Mouse (Mus musculus): ENCODE data around the gene Rad51b. TPM values are rescaled to one million over a fixed set of nuclear protein-coding genes. Genes with fewer than 3 reads are reported as not detected.

Rad51b gene
- total RNA-seq (2014; rRNA removed; ENCODE audit: low replicate concordance) (1.4 and 1.9 TPM in 2 replicates), polyA plus RNA-seq (2015; fragmentation: Nextera tagmentation; extraction: Ambion mirVana) (1.8 and 2.0 TPM in 2 replicates)

GRCm38 (mm10) chr12:79297121-79297576, at the start of gene Rad51b:
Gene Rad51b, plus strand, starts transcription at chr12:79297282.
- ATAC-seq (ENCODE audit: insufficient read depth, low read depth): peak; percentile 81
- no peaks in the 10 kb centered on the region for H3K9me3 ChIP-seq (replicated peaks; ENCODE audit: control insufficient read depth, low read length)
- DNase-seq (ENCODE audit: low spot score): peak; percentile 91
- WGBS: under 1% methylated on average over 21 of the region's 21 CpGs
- H3K4me3 ChIP-seq (ENCODE audit: low read depth, low read length): peak within 1 kb of the TSS; percentile 69
- TF ChIP-seq EP300 (IDR thresholded peaks at IDR 0.05; ENCODE audit: low read depth) (no peak), CTCF (IDR thresholded peaks at IDR 0.05; ENCODE audit: low read depth) (no peak)
- peak within 1 kb of the TSS; percentile 60 for H3K27ac ChIP-seq (ENCODE audit: low read depth)
- H3K9ac ChIP-seq (replicated peaks; ENCODE audit: low read depth, low read length): peak within 1 kb of the TSS; percentile 58
- no peaks in the 10 kb centered on the region for H3K27me3 ChIP-seq (ENCODE audit: control insufficient read depth, insufficient read depth, low read length)
- H3K4me2 ChIP-seq (ENCODE audit: low read depth, low read length): peak within 1 kb of the TSS; percentile 89
- H3K36me3 ChIP-seq (replicated peaks; ENCODE audit: control insufficient read depth, insufficient read depth, low read length): 0 out of 2 replicates have a peak, but pooled peaks cover 9% of the 10 kb centered on the region
- peaks cover 14% of the 10 kb centered on the region for H3K4me1 ChIP-seq (ENCODE audit: control insufficient read depth, insufficient read depth)

GRCm38 (mm10) chr12:79248110-79248509, 49.0 kb upstream of the Rad51b start:
- no peak overlapping the region for H3K4me2 ChIP-seq (ENCODE audit: low read depth, low read length)
- ATAC-seq (ENCODE audit: insufficient read depth, low read depth) (no peak), DNase-seq (ENCODE audit: low spot score) (no peak)
- H3K36me3 ChIP-seq (replicated peaks; ENCODE audit: control insufficient read depth, insufficient read depth, low read length): peaks cover 89% of the 10 kb centered on the region
- no peak overlapping the region for H3K27ac ChIP-seq (ENCODE audit: low read depth)
- H3K27me3 ChIP-seq (ENCODE audit: control insufficient read depth, insufficient read depth, low read length): no peaks in the 10 kb centered on the region
- H3K4me3 ChIP-seq (ENCODE audit: low read depth, low read length): no peak overlapping the region
- H3K9ac ChIP-seq (replicated peaks; ENCODE audit: low read depth, low read length): no peak overlapping the region
- 91% methylated on average over 3 of the region's 3 CpGs for WGBS
- no peaks in the 10 kb centered on the region for H3K9me3 ChIP-seq (replicated peaks; ENCODE audit: control insufficient read depth, low read length)
- no peak for TF ChIP-seq CTCF (IDR thresholded peaks at IDR 0.05; ENCODE audit: low read depth)
- no peak for TF ChIP-seq EP300 (IDR thresholded peaks at IDR 0.05; ENCODE audit: low read depth)
- no peaks in the 10 kb centered on the region for H3K4me1 ChIP-seq (ENCODE audit: control insufficient read depth, insufficient read depth)

- WGBS: 76% methylated on average over 9 of the region's 9 CpGs
- Histone ChIP-seq H3K27me3 (ENCODE audit: control insufficient read depth, insufficient read depth, low read length) (no peaks in the 10 kb centered on the region), H3K9me3 (replicated peaks; ENCODE audit: control insufficient read depth, low read length) (no peaks in the 10 kb centered on the region), H3K4me3 (ENCODE audit: low read depth, low read length) (no peak overlapping the region), H3K27ac (ENCODE audit: low read depth) (peak overlapping the region; percentile 25; the same call in 1 of the 2 replicates), H3K4me1 (ENCODE audit: control insufficient read depth, insufficient read depth) (no peaks in the 10 kb centered on the region), H3K4me2 (ENCODE audit: low read depth, low read length) (no peak overlapping the region), H3K36me3 (replicated peaks; ENCODE audit: control insufficient read depth, insufficient read depth, low read length) (peaks cover 78% of the 10 kb centered on the region), H3K9ac (replicated peaks; ENCODE audit: low read depth, low read length) (no peak overlapping the region)
- TF ChIP-seq CTCF (IDR thresholded peaks at IDR 0.05; ENCODE audit: low read depth) (no peak), EP300 (IDR thresholded peaks at IDR 0.05; ENCODE audit: low read depth) (no peak)
- ATAC-seq (ENCODE audit: insufficient read depth, low read depth) (peak; percentile 81), DNase-seq (ENCODE audit: low spot score) (peak; percentile 51)
Measured at GRCm38 (mm10) chr12:79253294-79254053, 43.6 kb upstream of the Rad51b start.

- no peaks in the 10 kb centered on the region for H3K9me3 ChIP-seq (replicated peaks; ENCODE audit: control insufficient read depth, low read length)
- no peak for ATAC-seq (ENCODE audit: insufficient read depth, low read depth)
- no peak overlapping the region for H3K9ac ChIP-seq (replicated peaks; ENCODE audit: low read depth, low read length)
- peaks cover 65% of the 10 kb centered on the region for H3K36me3 ChIP-seq (replicated peaks; ENCODE audit: control insufficient read depth, insufficient read depth, low read length)
- H3K4me1 ChIP-seq (ENCODE audit: control insufficient read depth, insufficient read depth): no peaks in the 10 kb centered on the region
- 93% methylated on average over 10 of the region's 10 CpGs for WGBS
- H3K27ac ChIP-seq (ENCODE audit: low read depth): no peak overlapping the region
- no peak overlapping the region for H3K4me2 ChIP-seq (ENCODE audit: low read depth, low read length)
- TF ChIP-seq EP300 (IDR thresholded peaks at IDR 0.05; ENCODE audit: low read depth) (no peak), CTCF (IDR thresholded peaks at IDR 0.05; ENCODE audit: low read depth) (no peak)
- no peak for DNase-seq (ENCODE audit: low spot score)
- no peak overlapping the region for H3K4me3 ChIP-seq (ENCODE audit: low read depth, low read length)
- no peaks in the 10 kb centered on the region for H3K27me3 ChIP-seq (ENCODE audit: control insufficient read depth, insufficient read depth, low read length)
Measured at GRCm38 (mm10) chr12:79254975-79255374, 42.1 kb upstream of the Rad51b start.

- no peaks in the 10 kb centered on the region for H3K4me1 ChIP-seq (ENCODE audit: control insufficient read depth, insufficient read depth)
- ATAC-seq (ENCODE audit: insufficient read depth, low read depth) (no peak), DNase-seq (ENCODE audit: low spot score) (no peak)
- WGBS: 92% methylated on average over 2 of the region's 2 CpGs
- TF ChIP-seq EP300 (IDR thresholded peaks at IDR 0.05; ENCODE audit: low read depth) (no peak), CTCF (IDR thresholded peaks at IDR 0.05; ENCODE audit: low read depth) (no peak)
- H3K9ac ChIP-seq (replicated peaks; ENCODE audit: low read depth, low read length): no peak overlapping the region
- H3K9me3 ChIP-seq (replicated peaks; ENCODE audit: control insufficient read depth, low read length): no peaks in the 10 kb centered on the region
- H3K27ac ChIP-seq (ENCODE audit: low read depth): no peak overlapping the region
- H3K4me2 ChIP-seq (ENCODE audit: low read depth, low read length): no peak overlapping the region
- no peaks in the 10 kb centered on the region for H3K27me3 ChIP-seq (ENCODE audit: control insufficient read depth, insufficient read depth, low read length)
- H3K36me3 ChIP-seq (replicated peaks; ENCODE audit: control insufficient read depth, insufficient read depth, low read length): peaks cover 74% of the 10 kb centered on the region
- H3K4me3 ChIP-seq (ENCODE audit: low read depth, low read length): no peak overlapping the region
Measured at GRCm38 (mm10) chr12:79260154-79260553, 36.9 kb upstream of the Rad51b start.
